Mouse (Mus musculus) activated CD4-positive, CD25-positive, alpha-beta regulatory T cell, adult 4 months (primary cell): ENCODE measurements around the gene Trip11. TPM values are rescaled to one million over a fixed set of nuclear protein-coding genes. Genes with fewer than 3 reads are reported as not detected.
"Not testable (repeated sequence)": the region's sequence is repeated elsewhere in the genome, so short reads cannot be mapped to it uniquely, and the experiment has no call there.

Source experiments
- ATAC-seq: one replicate; pipeline ENCODE4 v1.8.0; 2017
- polyA plus RNA-seq, 2 experiments: library from polyadenylated mRNA; unstranded; fragments of 100-300 nt; shearing (Covaris generic); gene quantifications; one replicate each; pipeline ENCODE4 v1.2.1; 2017

The Trip11 gene
- 10 to 100 TPM; 59.6 to 60.3 TPM for polyA plus RNA-seq

DNA sequence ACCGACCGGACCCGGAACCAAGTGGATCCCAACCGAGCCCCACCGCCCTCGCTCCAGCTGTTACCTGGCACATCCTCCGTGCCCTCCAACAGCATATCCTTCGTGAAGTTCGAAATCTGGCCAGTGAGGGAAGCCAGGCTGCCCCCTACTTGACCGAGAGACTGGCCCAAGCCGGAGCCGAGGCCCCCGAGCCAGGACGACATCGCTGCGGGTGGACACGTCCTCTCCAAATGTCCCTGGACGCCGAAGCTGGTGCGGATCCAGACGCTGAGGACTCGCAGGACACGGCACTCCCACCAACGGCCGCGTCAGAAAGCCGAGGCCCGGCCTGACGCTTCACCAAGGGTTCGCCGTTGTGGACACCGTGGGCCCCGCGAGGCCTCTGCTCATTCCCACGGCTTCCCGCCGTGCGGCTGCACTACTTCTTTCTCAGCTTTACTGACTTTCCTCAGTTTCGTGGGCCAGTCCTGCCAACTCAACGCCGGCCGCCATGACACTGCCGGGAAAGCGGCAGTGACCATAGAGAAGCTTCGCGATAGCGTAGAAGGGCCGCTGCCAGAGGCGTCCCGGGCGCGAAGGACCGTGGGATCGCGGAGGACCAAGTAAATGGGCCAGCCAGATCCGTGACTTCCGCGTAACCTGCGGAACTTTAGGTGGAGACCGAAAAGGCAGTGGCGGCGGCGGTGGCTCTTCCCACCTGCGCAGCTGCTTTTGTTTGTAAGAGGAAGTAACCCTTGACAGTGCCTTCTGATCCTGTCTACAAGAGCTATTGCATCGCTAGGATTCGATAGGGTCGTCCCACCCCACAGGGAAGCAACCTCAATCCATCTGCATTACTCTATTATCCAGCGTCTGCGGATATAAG, at the start of gene Trip11:
Gene Trip11, minus strand, starts transcription at position 642 of the 865 bp plus-strand sequence.
- peak; percentile 95 for ATAC-seq

- ATAC-seq = not testable (repeated sequence)
Measured at GRCm38 (mm10) chr12:101958960-101959780, 46.1 kb upstream of the Trip11 start.

- ATAC-seq = no peak
Measured at GRCm38 (mm10) chr12:101958556-101958955, 45.5 kb upstream of the Trip11 start.

- ATAC-seq = peak; percentile 99
Measured at GRCm38 (mm10) chr12:101957942-101958544, 45.0 kb upstream of the Trip11 start, which contains the start of gene Atxn3. TSS of gene Atxn3 (minus strand) at chr12:101958246.

- ATAC-seq = no peak
Measured at GRCm38 (mm10) chr12:101957079-101957941, 44.2 kb upstream of the Trip11 start.

DNA sequence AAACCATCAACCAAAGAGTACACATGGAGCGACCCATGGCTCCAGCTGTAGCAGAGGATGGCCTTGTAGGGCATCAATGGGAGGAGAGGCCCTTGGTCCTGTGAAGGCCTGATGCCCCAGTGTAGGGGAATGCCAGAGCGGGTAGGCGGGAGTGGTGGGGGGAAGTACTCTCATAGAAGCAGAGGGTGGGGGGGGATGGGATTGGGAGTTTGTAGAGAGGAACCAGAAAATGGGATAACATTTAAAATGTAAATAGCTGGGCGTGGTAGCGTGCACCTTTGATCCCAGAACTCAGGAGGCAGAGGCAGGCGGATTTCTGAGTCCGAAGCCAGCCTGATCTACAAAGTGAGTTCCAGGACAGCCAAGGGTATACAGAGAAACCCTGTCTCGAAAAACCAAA, 42.8 kb upstream of the Trip11 start:
- ATAC-seq = not testable (repeated sequence)

GRCm38 (mm10) chr12:101948801-101949200, 35.7 kb upstream of the Trip11 start:
- ATAC-seq = no peak

DNA sequence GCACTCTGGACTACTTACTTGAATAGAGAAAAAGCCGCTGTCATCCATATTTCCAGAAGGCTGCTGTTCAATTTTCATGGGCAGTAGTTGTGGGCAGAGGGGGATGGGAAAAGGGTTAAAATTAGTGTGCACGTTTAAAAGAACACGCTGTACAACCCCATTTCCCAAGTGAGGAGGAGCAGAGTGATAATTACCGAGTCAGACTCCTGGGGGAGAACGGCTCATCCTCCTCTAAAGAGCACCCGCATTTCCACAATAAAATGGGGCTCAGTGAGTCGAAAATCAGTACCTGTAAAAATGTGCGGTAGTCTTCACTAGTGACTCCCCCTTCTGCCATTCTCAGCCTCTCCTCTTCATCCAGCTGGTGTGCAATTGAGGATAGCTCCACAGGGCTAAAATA, 34.9 kb upstream of the Trip11 start:
- ATAC-seq = no peak

- ATAC-seq = no peak
Measured at GRCm38 (mm10) chr12:101937572-101937971, 24.5 kb upstream of the Trip11 start.

DNA sequence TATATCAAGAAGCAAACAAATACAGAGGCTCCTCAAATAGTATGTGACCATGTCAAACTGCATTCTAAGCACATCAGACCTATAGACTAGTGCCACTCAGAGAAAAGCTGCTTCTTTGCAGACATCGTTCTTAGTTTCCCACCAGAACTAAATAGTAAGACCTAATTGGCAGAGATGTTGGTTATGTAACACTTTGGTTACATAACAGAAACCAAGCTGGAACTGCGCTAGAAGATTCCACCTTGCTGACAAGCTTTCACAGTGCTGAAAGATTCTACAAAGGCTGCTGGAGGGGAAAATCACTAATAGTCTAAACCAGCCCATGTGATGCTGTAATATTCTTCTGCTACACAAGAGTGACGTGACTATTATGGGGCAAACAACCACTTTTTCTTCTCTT, 22.2 kb upstream of the Trip11 start:
- no peak for ATAC-seq

- ATAC-seq = no peak
Measured at GRCm38 (mm10) chr12:101928423-101928822, 15.4 kb upstream of the Trip11 start.

DNA sequence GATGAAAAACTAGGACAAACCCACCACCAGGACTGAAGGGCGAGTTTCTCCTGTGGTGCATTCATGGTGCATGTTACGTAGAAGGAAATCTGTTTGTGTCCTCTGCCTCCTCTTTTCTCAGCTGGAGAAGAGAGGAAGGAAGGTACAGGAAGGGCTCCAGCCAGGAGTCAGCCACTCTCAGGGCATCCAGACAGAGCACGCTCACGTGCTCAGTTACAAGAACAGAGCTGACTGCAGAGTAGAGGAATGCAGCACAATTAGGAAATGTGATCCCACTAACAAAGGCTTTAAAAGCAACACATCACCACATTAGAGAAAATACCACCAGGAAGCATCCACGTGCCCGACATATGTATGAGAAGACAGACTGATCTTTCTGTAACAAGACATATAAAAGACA, 9.2 kb upstream of the Trip11 start:
- no peak for ATAC-seq

- no peak for ATAC-seq
Measured at GRCm38 (mm10) chr12:101919847-101920246, 6.8 kb upstream of the Trip11 start.

GRCm38 (mm10) chr12:101917165-101917564, 4.1 kb upstream of the Trip11 start:
- no peak for ATAC-seq

DNA sequence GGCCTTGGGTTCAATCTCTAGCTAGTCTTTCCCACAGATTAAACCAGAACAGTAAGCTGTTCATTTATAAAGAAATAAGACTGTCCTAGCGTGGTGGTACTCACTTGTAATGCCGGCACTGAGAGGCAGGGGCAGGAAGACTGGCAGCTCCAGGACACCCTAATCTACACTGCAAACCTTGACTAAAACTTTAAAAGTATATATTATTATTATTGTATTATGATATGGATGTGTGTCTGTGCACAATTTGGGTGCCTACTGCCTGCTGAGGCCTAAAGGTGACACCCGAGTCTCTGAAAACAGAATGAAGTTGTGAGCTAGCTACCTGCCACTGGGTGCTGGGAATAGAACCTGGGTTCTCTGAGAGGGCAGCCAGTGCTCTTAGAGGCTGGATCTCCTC, 1.7 kb downstream of the Trip11 start:
- no peak for ATAC-seq

GRCm38 (mm10) chr12:101910360-101910759, 2.7 kb downstream of the Trip11 start:
- ATAC-seq = no peak

- peak; percentile 68 for ATAC-seq
Measured at GRCm38 (mm10) chr12:101905817-101906216, 7.2 kb downstream of the Trip11 start.

DNA sequence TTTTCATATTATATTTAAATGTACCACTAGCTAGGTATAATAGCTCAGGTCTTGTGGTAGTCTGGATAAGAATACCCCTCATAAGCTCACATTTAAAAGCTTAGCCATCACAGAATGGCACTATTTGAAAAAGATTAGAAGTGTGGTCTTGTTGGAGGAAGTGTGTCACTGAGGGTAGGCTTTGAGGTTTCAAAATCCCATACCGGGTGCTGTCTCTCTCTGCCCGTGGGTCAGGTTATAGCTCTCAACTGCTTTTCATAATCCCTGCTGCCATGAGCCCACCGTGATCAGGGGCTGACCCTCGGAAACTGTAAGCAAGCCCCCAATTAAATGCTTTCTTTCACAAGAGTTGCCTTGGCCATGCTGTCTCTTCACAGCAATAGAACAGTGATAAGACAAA, 8.2 kb downstream of the Trip11 start:
- no peak for ATAC-seq

GRCm38 (mm10) chr12:101904170-101904569, 8.9 kb downstream of the Trip11 start:
- ATAC-seq = no peak

DNA sequence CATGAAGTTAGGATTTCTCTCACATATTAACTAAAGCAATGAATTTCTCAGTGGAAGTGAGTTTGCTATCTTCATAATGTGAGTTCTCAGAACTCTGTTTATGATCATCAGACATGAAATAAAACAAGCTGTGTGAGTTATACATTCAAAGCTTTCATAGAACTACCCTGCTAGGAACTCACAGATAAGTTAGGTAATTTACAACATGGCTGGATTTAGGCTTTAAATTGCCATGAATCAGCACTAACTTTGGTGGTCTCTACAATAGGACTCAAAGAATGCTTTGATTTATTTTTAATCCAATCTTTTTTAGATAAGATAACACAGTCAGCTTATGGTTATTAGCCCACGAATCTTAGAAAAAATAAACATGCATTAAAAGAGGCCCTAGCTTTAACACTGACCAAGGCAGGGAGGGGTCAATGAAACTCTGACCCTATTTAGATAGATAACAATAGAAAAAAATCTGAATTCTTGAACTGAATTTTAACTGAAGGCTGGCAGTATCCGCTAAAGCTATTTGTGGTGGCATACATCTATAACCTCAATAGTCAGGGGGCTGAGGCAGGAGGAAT, 13.3 kb downstream of the Trip11 start:
- ATAC-seq = no peak

DNA sequence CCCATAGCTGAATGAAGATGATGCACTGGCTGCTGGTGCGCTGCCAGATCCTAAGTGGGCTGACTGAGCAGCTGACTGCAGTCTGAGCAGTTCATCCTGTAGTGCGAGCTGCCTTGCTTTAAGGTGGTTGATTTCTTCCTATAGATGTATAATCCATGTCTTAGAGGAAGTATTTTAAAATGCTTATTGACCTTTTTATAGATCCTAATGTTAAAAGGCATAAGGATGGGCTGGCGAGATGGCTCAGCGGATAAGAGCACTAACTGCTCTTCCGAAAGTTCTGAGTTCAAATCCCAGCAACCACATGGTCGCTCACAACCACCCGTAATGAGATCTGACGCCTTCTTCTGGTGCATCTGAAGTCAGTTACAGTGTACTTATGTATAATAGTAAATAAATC, 14.1 kb downstream of the Trip11 start:
- ATAC-seq = no peak

DNA sequence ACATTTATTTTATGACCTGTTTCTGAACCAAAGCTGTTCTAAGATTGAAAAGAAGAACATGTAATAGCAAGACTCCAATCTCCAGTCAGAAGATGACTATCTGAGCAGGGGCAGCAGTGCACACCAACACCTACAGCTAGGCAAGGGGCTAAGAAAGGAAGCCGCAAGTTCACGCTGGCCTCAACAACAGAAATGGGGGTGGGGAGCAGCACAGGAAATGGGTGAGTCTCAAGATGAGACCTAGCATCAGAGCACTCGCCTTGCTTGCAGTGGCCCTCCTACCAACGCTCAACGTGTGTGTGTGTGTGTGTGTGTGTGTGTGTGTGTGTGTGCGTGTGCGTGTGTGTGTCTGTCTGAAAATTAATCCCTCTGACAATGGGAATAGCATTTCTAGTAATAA, 16.0 kb downstream of the Trip11 start:
- ATAC-seq = peak; percentile 100
